Mouse (Mus musculus): ENCODE results near the gene Gpat2. TPM values are rescaled to one million over a fixed set of nuclear protein-coding genes. Genes with fewer than 3 reads are reported as not detected.

Gpat2 gene
- 0.12 and 0.17 TPM in 2 replicates for polyA plus RNA-seq (2015; fragmentation: Nextera tagmentation; extraction: Ambion mirVana)

GRCm38 (mm10) chr2:127424977-127425376 is at the start of gene Gpat2:
Gene Gpat2 (plus strand): TSS chr2:127425199.

GRCm38 (mm10) chr2:127444055-127444789 is 19.2 kb downstream of the Gpat2 start, which contains the start of gene Fahd2a:
Gene Fahd2a (minus strand): TSS chr2:127444565.

Other genes starting within 250 kb of the Gpat2 start
- gene 1810024B03Rik, start 216.9 kb upstream of the Gpat2 start, polyA plus RNA-seq (2015; fragmentation: Nextera tagmentation; extraction: Ambion mirVana): 4.8 and 5.7 TPM in 2 replicates
- gene Snrnp200, start 216.8 kb upstream of the Gpat2 start, polyA plus RNA-seq (2015; fragmentation: Nextera tagmentation; extraction: Ambion mirVana): 18.6 and 21.2 TPM in 2 replicates
- gene Ciao1, start 177.4 kb upstream of the Gpat2 start, polyA plus RNA-seq (2015; fragmentation: Nextera tagmentation; extraction: Ambion mirVana): 70.2 and 86.0 TPM in 2 replicates
- gene Tmem127, start 177.3 kb upstream of the Gpat2 start, polyA plus RNA-seq (2015; fragmentation: Nextera tagmentation; extraction: Ambion mirVana): 32.7 and 33.1 TPM in 2 replicates
- 45.3 and 78.6 TPM in 2 replicates for gene Stard7, start 155.0 kb upstream of the Gpat2 start, polyA plus RNA-seq (2015; fragmentation: Nextera tagmentation; extraction: Ambion mirVana)
- 2.6 TPM in 2 replicates for gene Dusp2, start 89.0 kb upstream of the Gpat2 start, polyA plus RNA-seq (2015; fragmentation: Nextera tagmentation; extraction: Ambion mirVana)
- gene Astl, start 86.6 kb upstream of the Gpat2 start, polyA plus RNA-seq (2015; fragmentation: Nextera tagmentation; extraction: Ambion mirVana): not detected in 2 replicates
- 1.6 and 1.9 TPM in 2 replicates for gene Adra2b, start 62.0 kb upstream of the Gpat2 start, polyA plus RNA-seq (2015; fragmentation: Nextera tagmentation; extraction: Ambion mirVana)
- gene Fahd2a, start 19.4 kb downstream of the Gpat2 start, polyA plus RNA-seq (2015; fragmentation: Nextera tagmentation; extraction: Ambion mirVana): 52.3 and 83.2 TPM in 2 replicates
- 2.4 TPM in 2 replicates for gene Kcnip3, start 96.9 kb downstream of the Gpat2 start, polyA plus RNA-seq (2015; fragmentation: Nextera tagmentation; extraction: Ambion mirVana)
- 0.15 and 0.19 TPM in 2 replicates for gene Prom2, start 116.3 kb downstream of the Gpat2 start, polyA plus RNA-seq (2015; fragmentation: Nextera tagmentation; extraction: Ambion mirVana)
- gene Zfp661, start 161.9 kb downstream of the Gpat2 start, polyA plus RNA-seq (2015; fragmentation: Nextera tagmentation; extraction: Ambion mirVana): 1.7 and 3.1 TPM in 2 replicates
- gene Mrps5, start 162.0 kb downstream of the Gpat2 start, polyA plus RNA-seq (2015; fragmentation: Nextera tagmentation; extraction: Ambion mirVana): 99.7 and 130 TPM in 2 replicates
- 9.3 and 9.9 TPM in 2 replicates for gene Mal, start 231.5 kb downstream of the Gpat2 start, polyA plus RNA-seq (2015; fragmentation: Nextera tagmentation; extraction: Ambion mirVana)

Data from adrenal gland, postnatal 0 days (tissue).